ENCODE assay signal across 29 mouse cellular contexts in genomic region chr7:57623718-57624117, GRCm38 (mm10).
"Had no signal": no experiment of that assay in that cellular context is flagged by ENCODE, and none has a peak within 500 bp of the region (broad histone marks: within the 10 kb centered on the region; RNA-seq: fewer than 3 reads in every experiment).

No protein-coding gene starts in this region.

- H3K27me3 ChIP-seq: limb, embryonic 12.5 days; limb, embryonic 13.5 days; limb, embryonic 15.5 days; liver, embryonic 12.5 days; liver, embryonic 13.5 days; liver, embryonic 15.5 days; lung, embryonic 15.5 days; megakaryocyte, embryonic 14.5 days; midbrain, embryonic 12.5 days; midbrain, embryonic 13.5 days; midbrain, embryonic 15.5 days; neural tube, embryonic 12.5 days had no signal

- ATAC-seq: liver, embryonic 12.5 days; liver, postnatal 0 days; lung, postnatal 0 days; midbrain, embryonic 13.5 days; midbrain, embryonic 15.5 days; midbrain, embryonic 16.5 days had no signal

- H3K36me3 ChIP-seq: limb, embryonic 10.5 days; limb, embryonic 12.5 days; limb, embryonic 13.5 days; limb, embryonic 15.5 days; liver, embryonic 12.5 days; liver, embryonic 13.5 days; liver, embryonic 15.5 days; lung, embryonic 15.5 days; midbrain, embryonic 12.5 days; midbrain, embryonic 13.5 days; midbrain, embryonic 15.5 days; neural tube, embryonic 12.5 days had no signal

- H3K4me3 ChIP-seq: limb, embryonic 10.5 days; limb, embryonic 12.5 days; limb, embryonic 13.5 days; limb, embryonic 15.5 days; liver, embryonic 12.5 days; liver, embryonic 13.5 days; liver, embryonic 15.5 days; lung, embryonic 15.5 days; megakaryocyte, embryonic 14.5 days; midbrain, embryonic 12.5 days; midbrain, embryonic 13.5 days; midbrain, embryonic 15.5 days; myocyte; neural tube, embryonic 12.5 days had no signal

- DNase-seq: left cerebral cortex, postnatal 4 days; liver; liver, embryonic 13.5 days; liver, postnatal 0 days; lung, adult 18-20 months; lung, adult 2 months; lung, embryonic 14.5 days; lung, postnatal 10 days; lung, postnatal 14 days; lung, postnatal 36 days; lung, postnatal 4 days; midbrain, embryonic 14.5 days had no signal

- H3K4me1 ChIP-seq: limb, embryonic 10.5 days; limb, embryonic 12.5 days; limb, embryonic 13.5 days; limb, embryonic 15.5 days; liver, embryonic 12.5 days; liver, embryonic 13.5 days; liver, embryonic 15.5 days; lung, embryonic 15.5 days; megakaryocyte, embryonic 14.5 days; midbrain, embryonic 12.5 days; midbrain, embryonic 13.5 days; midbrain, embryonic 15.5 days; neural tube, embryonic 12.5 days had no signal

- H3K27ac ChIP-seq: limb, embryonic 10.5 days; limb, embryonic 12.5 days; limb, embryonic 13.5 days; limb, embryonic 15.5 days; liver, embryonic 12.5 days; liver, embryonic 13.5 days; liver, embryonic 14.5 days; liver, embryonic 15.5 days; lung, embryonic 15.5 days; macrophage; midbrain, embryonic 12.5 days; midbrain, embryonic 13.5 days; midbrain, embryonic 15.5 days; neural tube, embryonic 12.5 days had no signal

- H3K9me3 ChIP-seq: limb, embryonic 10.5 days; limb, embryonic 12.5 days; limb, embryonic 13.5 days; limb, embryonic 15.5 days; liver, embryonic 12.5 days; liver, embryonic 13.5 days; liver, embryonic 15.5 days; lung, embryonic 15.5 days; megakaryocyte, embryonic 14.5 days; midbrain, embryonic 12.5 days; midbrain, embryonic 13.5 days; midbrain, embryonic 15.5 days; neural tube, embryonic 12.5 days had no signal
